Mouse (Mus musculus) cerebellum, postnatal 14 days (tissue): ENCODE results near the gene Fam189a1.

Experiments used
- DNase-seq, 2 experiments: peaks; one replicate each; pipeline ENCODE4 v3.0.0; 2021; ENCODE audit warnings: mixed read lengths in 2 of 2

Fam189a1 gene

GRCm38 (mm10) chr7:65031195-65031594 lies 125.2 kb downstream of the Fam189a1 start:
- DNase-seq = no peak

DNA sequence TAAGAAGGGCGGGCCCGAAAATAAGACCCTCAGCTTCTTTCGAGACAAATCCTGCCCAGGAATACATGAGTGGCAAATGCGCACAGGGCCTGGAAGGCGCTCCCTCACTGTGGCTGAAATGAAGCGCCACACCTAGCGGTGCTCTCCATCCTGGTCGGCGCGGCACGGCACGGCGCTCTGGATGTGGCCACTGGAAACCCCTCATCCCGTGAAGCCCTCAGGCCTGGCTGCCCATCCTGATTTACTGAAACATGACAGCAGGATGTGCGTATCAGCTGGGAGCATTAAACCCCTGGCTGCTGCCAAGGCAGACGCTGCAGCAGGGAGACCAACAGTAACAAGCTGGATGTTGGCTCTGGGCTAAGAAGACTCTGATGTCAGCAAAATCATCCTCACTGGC lies 126.4 kb downstream of the Fam189a1 start:
- DNase-seq = peak in 1 of 2 experiments; percentile 17

GRCm38 (mm10) chr7:65021298-65021697 lies 135.1 kb downstream of the Fam189a1 start:
- DNase-seq = no peak

GRCm38 (mm10) chr7:65018036-65018679 lies 138.2 kb downstream of the Fam189a1 start:
- no peak for DNase-seq

DNA sequence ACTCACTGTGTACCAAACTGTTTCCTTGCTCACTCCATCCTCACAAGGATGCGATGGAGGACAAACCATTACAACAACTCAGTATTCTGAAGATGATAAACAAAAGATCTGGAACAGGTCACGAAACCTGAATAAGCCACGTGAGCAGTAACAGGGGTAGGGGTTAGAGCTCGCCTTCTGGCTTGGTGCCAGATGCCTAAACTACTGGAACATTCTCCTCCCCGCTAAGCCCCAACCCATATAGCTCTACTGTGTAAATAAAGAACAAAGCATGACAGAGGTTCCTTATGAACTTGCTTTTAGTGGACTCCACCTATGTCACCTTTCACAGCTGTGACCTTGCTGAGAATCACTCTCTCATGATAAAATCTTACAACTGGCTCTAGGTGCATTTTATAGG lies 139.0 kb downstream of the Fam189a1 start:
- DNase-seq = no peak

- peak in 1 of 2 experiments; percentile 25 for DNase-seq
Observed at GRCm38 (mm10) chr7:65011133-65011532, 145.2 kb downstream of the Fam189a1 start.

DNA sequence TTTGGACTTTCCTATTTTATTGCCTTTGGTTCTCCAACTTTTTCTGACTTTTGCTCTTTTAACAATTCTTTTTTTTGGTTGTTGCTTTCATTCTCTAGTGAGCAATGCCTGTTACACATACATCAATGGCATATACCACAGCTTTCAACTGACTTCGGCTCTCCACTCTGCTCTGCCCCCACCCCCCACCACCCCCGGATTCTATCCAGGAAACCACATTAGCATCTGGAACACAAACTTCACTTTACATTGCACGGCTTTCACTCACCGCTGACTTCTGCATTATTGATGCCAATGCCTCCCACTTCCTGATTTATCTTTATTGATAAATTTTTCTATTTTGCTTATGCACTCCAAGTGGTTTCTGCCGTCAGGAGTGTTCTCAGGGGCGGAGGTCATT lies 146.1 kb downstream of the Fam189a1 start:
- no peak for DNase-seq

DNA sequence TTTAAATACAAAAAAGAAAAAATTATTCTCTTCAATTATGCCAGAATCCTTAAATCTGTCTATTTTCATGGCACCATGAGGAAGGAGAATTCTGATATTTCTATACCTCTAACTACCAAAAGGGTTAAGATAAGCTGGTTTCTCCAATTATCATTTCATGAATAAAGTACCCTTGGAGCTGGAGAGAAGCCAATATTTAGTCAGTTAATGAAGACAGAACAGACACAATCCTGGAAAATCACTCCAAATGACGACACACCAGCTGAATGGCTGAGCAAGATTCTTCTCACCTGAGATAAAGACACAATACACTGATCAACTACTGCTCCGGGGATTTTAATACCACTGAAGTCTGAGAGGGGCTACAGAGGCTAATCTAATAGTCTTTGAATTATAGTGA lies 150.6 kb downstream of the Fam189a1 start:
- DNase-seq = no peak

DNA sequence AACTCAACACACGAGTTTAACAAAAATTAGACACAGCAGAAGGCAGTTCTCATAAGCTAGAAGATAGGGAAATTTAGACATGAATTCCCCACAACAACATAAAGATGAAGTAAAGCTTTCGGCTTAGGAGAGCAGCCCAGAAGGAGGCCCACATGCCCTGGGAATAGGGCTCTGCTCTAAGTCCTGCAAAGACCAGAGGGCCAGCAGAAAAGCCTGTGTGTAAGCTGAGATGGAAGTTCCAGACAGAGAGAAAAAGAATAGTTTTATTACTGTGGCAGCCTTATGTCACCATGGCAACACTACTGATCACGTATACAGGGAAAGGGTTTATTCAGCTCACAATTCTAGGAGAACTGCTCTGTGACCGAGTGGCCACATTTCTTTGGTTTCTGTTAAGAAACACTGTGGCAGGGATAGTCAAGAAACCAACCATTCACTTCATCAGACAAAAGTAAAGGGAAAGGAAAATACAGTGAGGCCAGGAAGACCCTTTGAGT lies 156.6 kb downstream of the Fam189a1 start:
- DNase-seq = no peak

DNA sequence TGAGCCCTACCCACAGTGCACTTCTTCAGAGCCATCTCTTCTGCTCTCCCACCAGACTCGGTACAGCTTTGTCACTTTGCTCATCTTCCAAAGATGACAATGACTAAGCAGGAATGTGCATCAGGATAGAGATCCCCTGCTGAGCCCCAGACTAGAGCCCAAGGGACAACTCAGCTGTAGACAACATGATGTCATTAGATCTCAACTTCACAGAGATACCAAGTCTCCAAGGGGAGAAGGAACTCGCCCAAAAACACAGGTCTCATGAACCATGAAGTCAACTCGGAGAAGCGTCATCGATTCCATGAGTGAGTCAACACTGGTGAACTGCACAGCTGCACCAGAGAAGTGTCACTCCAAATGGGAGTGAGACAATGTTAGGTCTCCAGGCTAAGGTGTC lies 158.6 kb downstream of the Fam189a1 start:
- no peak for DNase-seq

DNA sequence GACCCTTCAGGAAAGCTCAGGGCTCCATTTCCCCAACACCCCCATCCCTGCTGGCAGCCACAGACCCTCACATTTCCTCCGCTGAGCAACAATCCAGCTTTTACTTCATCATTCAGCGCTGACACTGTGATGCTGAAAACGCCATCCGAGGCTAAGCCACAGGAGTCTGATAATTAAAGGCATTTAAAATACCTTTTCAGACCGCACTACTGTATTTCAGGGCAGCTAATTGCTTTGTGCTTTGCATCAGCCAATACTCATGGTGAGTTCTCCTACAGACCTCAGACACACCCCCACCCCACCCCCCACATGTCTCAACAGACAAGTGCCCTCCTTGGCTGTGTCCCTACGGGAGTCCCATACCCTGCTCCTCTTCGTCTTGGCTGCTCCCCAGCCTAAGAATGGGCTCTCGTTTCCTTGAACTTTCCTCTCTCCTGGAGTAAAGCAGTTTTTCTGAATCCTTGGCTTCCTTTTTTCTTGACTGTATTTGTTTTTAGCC lies 160.4 kb downstream of the Fam189a1 start:
- no peak for DNase-seq

DNA sequence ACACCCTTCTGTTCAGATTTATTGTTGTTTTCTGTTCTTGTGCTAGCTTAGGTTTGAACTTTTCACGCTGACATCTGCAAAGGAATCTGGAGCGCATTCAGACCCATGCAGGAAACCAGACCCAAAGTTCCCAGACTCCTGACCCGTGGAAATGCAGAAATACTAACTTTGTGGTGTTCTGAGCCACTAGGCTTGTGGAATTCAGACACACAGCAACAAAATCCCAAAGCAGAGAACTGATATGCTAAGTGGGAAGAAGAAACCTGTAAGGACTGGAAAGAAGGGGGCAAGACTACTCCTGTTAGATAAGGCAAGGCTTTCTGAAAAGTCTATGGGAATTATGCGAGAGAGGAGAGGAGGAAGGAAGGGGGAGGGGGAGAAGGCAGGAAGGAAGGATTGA lies 167.0 kb downstream of the Fam189a1 start:
- no peak for DNase-seq

GRCm38 (mm10) chr7:64988015-64988414 lies 168.4 kb downstream of the Fam189a1 start:
- DNase-seq = no peak

DNA sequence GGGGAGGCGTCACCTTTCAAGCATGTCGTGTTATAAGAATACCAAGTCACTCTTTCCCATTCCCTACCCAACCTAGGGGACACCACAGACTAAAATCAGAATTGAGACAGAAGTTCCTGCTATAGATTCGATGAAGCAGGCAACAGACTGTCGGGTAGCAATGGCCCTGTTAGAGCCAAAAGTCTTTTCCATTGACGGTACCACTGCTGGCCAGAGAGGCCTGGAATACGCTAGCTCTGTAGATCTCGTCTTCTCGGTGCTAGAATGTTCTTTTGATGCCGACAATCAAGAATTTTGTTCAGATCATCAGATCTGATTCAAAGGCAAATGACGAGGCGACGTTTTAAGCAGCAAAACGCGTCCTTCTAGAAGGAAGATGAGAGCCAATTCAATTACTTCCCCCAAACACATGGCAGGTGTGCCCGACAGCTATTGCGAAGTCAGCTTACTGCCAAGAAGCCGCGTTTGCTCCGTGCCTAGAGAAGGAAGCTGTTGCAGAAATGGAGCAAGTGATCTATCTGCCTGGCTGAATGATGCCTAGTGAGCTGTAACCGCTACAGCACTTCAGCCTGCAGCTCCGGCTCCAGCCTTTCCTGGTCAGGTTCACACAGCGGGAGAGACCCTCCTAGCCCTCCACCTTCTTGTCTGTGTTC lies 171.8 kb downstream of the Fam189a1 start:
- DNase-seq = peak; percentile 64 to 67

DNA sequence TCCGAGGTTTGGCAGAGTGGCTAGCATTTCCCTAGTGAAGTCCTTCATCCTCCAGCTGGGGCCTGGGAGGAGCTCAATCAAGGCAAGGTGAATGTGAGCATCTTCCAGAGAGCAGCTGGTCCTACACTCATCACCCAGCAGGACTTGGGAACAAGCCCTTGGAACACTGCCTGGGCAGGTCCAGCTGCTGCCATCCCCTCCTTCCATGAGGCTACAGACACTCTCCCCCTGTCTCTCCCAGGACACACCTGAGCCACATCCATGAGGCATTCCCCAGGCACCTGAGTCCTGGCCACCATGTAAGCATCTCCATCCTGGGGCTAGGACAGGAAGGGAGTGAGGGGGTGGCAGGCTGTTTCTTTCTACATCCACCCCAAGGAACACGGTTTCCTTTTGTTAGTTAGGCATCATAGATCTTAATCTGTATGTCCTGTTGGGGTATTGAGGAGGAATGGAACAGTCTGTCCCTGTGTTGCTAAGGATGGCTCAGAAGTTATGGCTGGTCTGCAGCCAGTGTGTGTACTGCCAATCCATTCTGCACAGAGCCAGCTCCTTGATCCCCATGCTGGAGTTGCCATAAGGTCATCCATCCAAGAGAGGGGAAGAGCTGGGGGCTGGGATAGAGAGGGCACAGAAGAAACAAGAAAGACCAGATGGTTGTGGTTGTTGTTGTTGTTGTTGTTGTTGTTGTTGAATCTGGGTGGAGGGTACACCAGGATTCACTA lies 174.7 kb downstream of the Fam189a1 start:
- DNase-seq = peak; percentile 85 to 92

GRCm38 (mm10) chr7:64973590-64974262 lies 182.6 kb downstream of the Fam189a1 start:
- DNase-seq = no peak

- no peak for DNase-seq
Observed at GRCm38 (mm10) chr7:64962128-64962527, 194.2 kb downstream of the Fam189a1 start.

GRCm38 (mm10) chr7:64959087-64959486 lies 197.3 kb downstream of the Fam189a1 start:
- no peak for DNase-seq

- no peak for DNase-seq
Observed at GRCm38 (mm10) chr7:64952181-64952580, 204.2 kb downstream of the Fam189a1 start.

- DNase-seq = no peak
Observed at GRCm38 (mm10) chr7:64950771-64951099, 205.6 kb downstream of the Fam189a1 start.

DNA sequence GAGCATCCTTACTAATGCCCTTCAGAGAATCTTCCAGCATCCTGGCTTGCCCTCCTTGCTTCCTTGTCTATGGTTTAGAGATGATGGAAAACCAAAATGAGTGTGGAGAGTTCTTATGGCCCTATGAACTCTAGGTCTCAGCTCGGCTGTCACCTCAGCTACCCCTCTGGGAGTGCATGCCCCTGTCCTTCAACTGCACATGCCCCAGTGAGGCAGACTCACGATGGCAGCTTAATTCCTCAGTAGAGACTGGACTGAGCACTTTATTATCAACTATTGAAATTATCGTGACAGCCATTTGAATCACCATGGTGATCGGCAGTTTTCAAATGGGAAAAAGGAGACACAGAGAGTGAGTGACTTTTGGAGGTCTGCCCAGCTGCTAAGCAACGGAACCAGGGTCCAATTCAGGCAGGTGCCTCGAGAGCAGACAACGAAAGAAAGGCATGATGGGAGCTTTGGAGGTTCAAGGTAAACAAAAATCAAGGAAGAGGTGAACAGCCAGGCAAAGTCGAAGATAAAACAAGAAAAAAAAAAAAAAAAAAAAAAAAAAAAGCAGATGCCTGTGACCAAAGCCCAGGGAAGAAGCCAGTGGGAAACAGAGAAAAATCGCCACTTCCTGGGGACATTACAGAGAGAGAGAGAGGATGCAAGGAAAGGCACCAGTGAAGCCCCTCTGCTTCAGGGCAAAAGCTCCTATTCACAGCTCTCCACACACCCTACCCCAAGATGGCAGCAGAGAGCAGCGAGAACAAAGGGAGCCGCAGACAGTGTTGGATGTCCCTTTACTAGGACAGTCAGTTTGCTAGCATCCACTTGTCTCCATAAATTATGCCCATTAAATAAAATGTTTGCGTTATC lies 206.2 kb downstream of the Fam189a1 start:
- DNase-seq = peak; percentile 82 to 85

- no peak for DNase-seq
Observed at GRCm38 (mm10) chr7:64949465-64949864, 206.9 kb downstream of the Fam189a1 start.
